Mouse (Mus musculus): ENCODE data around the gene Ppp1r16b.

- TF ChIP-seq POLR2A (IDR thresholded peaks at IDR 0.05; ENCODE audit: control insufficient read depth, extremely low read depth, insufficient read depth, low read length, poor library complexity) (no peak), CTCF (IDR thresholded peaks at IDR 0.05; ENCODE audit: borderline replicate concordance, control insufficient read depth, extremely low read depth, insufficient read depth, low read length, poor library complexity) (no peak)
Measured at GRCm38 (mm10) chr2:158776716-158777115, 111.5 kb downstream of the Ppp1r16b start.
